Mouse (Mus musculus) embryonic fibroblast, embryonic 13.5 days (primary cell): ENCODE measurements around the gene Cmc2. TPM values are rescaled to one million over a fixed set of nuclear protein-coding genes. Genes with fewer than 3 reads are reported as not detected.

Source experiments
- H3K27ac ChIP-seq: 2 replicates; pipeline ENCODE4 v1.5.1; 2012; ENCODE audit warnings: low read length, control low read depth, inconsistent platforms; ENCODE audit not compliant: insufficient read depth
- H3K4me1 ChIP-seq: 2 replicates; pipeline ENCODE4 v1.6.1; 2011; ENCODE audit warnings: low read length; ENCODE audit not compliant: control insufficient read depth, insufficient read depth
- H3K4me3 ChIP-seq: 2 replicates; pipeline ENCODE4 v1.5.1; 2011; ENCODE audit warnings: mild to moderate bottlenecking, control low read depth, low read length; ENCODE audit not compliant: insufficient read depth
- CTCF ChIP-seq: IDR thresholded peaks from 2 replicates; pipeline ENCODE4 v1.5.1; 2011; ENCODE audit warnings: mild to moderate bottlenecking, control low read depth, low read length, moderate library complexity, borderline replicate concordance; ENCODE audit not compliant: insufficient read depth
- POLR2A ChIP-seq: IDR thresholded peaks from 2 replicates; pipeline ENCODE4 v1.6.1; 2011; ENCODE audit warnings: low read depth, mild to moderate bottlenecking, control low read depth, low read length, moderate library complexity
- polyA plus RNA-seq: library from polyadenylated mRNA; stranded (reverse); fragments of >200 nt; gene quantifications from 2 replicates; pipeline ENCODE4 v1.2.4, GENCODE M21; 2011; ENCODE audit warnings: low read depth; ENCODE audit not compliant: missing spikeins, insufficient read length

The Cmc2 gene
- polyA plus RNA-seq, 1 experiment, result 23.8 TPM

DNA sequence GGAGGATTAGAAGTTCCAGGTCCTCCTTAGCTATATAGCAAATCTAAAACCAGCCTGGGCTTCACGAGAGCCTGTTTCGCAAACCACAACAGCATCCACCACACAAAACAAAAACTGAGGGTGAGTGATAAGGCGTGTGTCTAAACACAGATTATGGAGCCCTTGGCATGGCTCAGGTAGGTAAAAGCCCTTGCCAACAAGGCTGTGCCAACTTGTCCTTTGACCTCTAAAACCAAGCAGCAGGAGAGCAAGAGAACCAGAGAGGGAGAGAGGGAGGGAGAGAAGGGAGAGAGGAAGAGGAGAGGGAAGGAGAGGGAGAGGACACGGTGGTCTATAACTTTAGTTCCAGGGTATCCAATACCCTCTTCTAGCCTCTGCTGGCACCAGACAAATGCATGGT, 59.1 kb downstream of the Cmc2 start:
- H3K4me1 ChIP-seq, result no peaks in the 10 kb centered on the region
- H3K27ac ChIP-seq, result no peak overlapping the region
- no peak for TF ChIP-seq CTCF
- TF ChIP-seq POLR2A, result no peak
- no peak overlapping the region for H3K4me3 ChIP-seq

DNA sequence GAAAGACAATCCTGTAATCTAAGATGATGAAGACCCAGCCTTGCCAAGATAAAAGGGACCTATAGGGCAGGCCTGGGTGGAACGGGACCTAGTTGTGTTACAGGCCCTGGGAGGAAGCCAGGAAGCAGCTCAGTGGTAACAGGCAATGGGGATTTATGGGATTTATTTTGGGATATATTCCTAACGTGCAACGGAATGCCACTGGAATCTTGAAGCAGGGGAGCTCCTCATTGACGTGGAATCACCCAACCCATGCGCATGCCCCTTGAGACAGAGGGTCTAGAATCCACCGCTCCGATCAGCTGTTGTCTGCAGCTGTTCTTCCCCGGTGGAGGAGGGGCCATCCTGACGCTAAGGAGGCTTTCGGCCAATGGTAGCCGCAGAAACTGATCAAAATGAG, 69.2 kb downstream of the Cmc2 start:
- TF ChIP-seq POLR2A (no peak), CTCF (no peak)
- Histone ChIP-seq H3K4me1 (no peaks in the 10 kb centered on the region), H3K4me3 (no peak overlapping the region), H3K27ac (no peak overlapping the region)

GRCm38 (mm10) chr8:116848042-116848441, 73.2 kb downstream of the Cmc2 start:
- no peak overlapping the region for H3K4me3 ChIP-seq
- no peaks in the 10 kb centered on the region for H3K4me1 ChIP-seq
- H3K27ac ChIP-seq, result no peak overlapping the region
- TF ChIP-seq CTCF, result no peak
- no peak for TF ChIP-seq POLR2A

DNA sequence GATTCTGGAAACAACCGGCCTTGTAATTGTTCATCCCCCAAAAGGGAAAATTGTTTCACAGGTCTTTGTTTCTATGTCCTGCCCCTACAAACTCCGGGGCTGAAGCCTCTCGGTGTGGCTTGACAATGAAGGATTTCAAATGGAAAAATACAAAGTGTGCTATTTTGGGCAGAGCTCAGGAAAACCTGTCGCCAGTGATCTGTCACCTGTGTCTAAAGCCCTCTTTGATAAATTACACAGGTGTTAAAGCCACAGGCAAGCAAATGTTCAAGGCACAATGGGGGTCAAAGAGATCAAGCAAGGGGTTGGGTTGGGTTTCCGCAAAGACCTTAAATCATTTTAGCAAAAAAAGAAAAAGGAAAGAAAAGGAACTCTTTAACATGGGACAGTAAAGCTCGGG, 78.6 kb downstream of the Cmc2 start:
- no peaks in the 10 kb centered on the region for H3K4me1 ChIP-seq
- H3K4me3 ChIP-seq, result no peak overlapping the region
- TF ChIP-seq POLR2A (no peak), CTCF (no peak)
- H3K27ac ChIP-seq, result no peak overlapping the region

Other genes with a start within 250 kb of the Cmc2 start
- gene Cdyl2, start 188.5 kb downstream of the Cmc2 start, polyA plus RNA-seq, result 4.6 and 6.7 TPM in 2 replicates
- 17.4 and 22.7 TPM in 2 replicates for gene Cenpn, start 275 bp upstream of the Cmc2 start, polyA plus RNA-seq
- gene Atmin, start 21.9 kb upstream of the Cmc2 start, polyA plus RNA-seq, result 11.0 TPM in 2 replicates
- gene 1700030J22Rik, start 57.5 kb upstream of the Cmc2 start, polyA plus RNA-seq, result 0.61 and 0.97 TPM in 2 replicates
- 67.7 and 74.7 TPM in 2 replicates for gene Gcsh, start 72.1 kb upstream of the Cmc2 start, polyA plus RNA-seq
- gene Pkd1l2, start 161.0 kb upstream of the Cmc2 start, polyA plus RNA-seq, result not detected in 2 replicates
- 0.22 TPM in 1 of 2 replicates, not detected in the other for gene Bco1, start 174.4 kb upstream of the Cmc2 start, polyA plus RNA-seq
- 11.6 and 12.0 TPM in 2 replicates for gene Gan, start 236.7 kb upstream of the Cmc2 start, polyA plus RNA-seq